Mouse (Mus musculus) heart, adult 2 months (tissue): Measurements from ENCODE around the gene Rpa1. TPM values are rescaled to one million over a fixed set of nuclear protein-coding genes. Genes with fewer than 3 reads are reported as not detected.

ENCODE experiments used
- DNase-seq, 2 experiments: peaks; one replicate each; pipeline ENCODE4 v3.0.0; 2021
- H3K27ac ChIP-seq: fragments of 200-600 bp; 2 replicates; pipeline ENCODE4 v1.8.1; 2022
- H3K27me3 ChIP-seq: fragments of 200-500 bp; 2 replicates; pipeline ENCODE4 v1.6.1; 2012; ENCODE audit warnings: mild to moderate bottlenecking, low read length, inconsistent platforms, mixed read lengths; ENCODE audit not compliant: control insufficient read depth, insufficient read depth
- H3K36me3 ChIP-seq: fragments of 200-500 bp; 2 replicates; pipeline ENCODE4 v1.6.1; 2012; ENCODE audit warnings: low read length, inconsistent platforms; ENCODE audit not compliant: control insufficient read depth, insufficient read depth
- H3K4me1 ChIP-seq: fragments of 200-500 bp; 2 replicates; pipeline ENCODE4 v1.6.1; 2011; ENCODE audit warnings: low read length; ENCODE audit not compliant: control insufficient read depth, insufficient read depth
- H3K4me3 ChIP-seq: fragments of 200-600 bp; 2 replicates; pipeline ENCODE4 v1.8.1; 2022
- H3K79me2 ChIP-seq: fragments of 200-500 bp; replicated peaks from 2 replicates; pipeline ENCODE4 v1.6.1; 2012; ENCODE audit warnings: mild to moderate bottlenecking, inconsistent platforms, low read length, moderate library complexity, mixed read lengths; ENCODE audit not compliant: control insufficient read depth, insufficient read depth
- H3K9ac ChIP-seq: fragments of 200-500 bp; 2 replicates; pipeline ENCODE4 v1.6.1; 2012; ENCODE audit warnings: low read depth, mild to moderate bottlenecking, control low read depth, inconsistent platforms, low read length, mixed read lengths
- EP300 ChIP-seq: fragments of 200-500 bp; IDR thresholded peaks from 2 replicates; pipeline ENCODE4 v1.6.1; 2011; ENCODE audit warnings: low read depth, low read length, control low read depth; ENCODE audit not compliant: insufficient read depth
- WGBS: fragments of 180-500 bp; shearing (Covaris S2); methylation state at CpG from one replicate; pipeline ENCODE4 v1.1.7; 2018; 5-methylcytosine and 5-hydroxymethylcytosine counted together
- intact Hi-C: fragments of 180-260 bp; cut with DNase I; formaldehyde crosslinking; loops from one replicate; pipeline ENCODE4 v1.15.1; 2025
- microRNA-seq, 2 experiments: library from miRNA; unstranded; fragments of <30 nt; microRNA quantifications; one replicate each; pipeline ENCODE4 v1.2.0; 2021
- polyA plus RNA-seq: library from polyadenylated mRNA; depleted of rRNA; stranded (reverse); fragments of >200 nt; gene quantifications from 2 replicates; pipeline ENCODE4 v1.2.3, GENCODE M21; 2012; rRNA removed
- total RNA-seq, 2 experiments: library from RNA; stranded (reverse); gene quantifications; 2 replicates each; pipeline ENCODE4 v1.2.3; 2021

Rpa1 gene
- total and polyA plus RNA-seq, 3 experiments: 16.8 to 60.7 (median 54.8) TPM

DNA sequence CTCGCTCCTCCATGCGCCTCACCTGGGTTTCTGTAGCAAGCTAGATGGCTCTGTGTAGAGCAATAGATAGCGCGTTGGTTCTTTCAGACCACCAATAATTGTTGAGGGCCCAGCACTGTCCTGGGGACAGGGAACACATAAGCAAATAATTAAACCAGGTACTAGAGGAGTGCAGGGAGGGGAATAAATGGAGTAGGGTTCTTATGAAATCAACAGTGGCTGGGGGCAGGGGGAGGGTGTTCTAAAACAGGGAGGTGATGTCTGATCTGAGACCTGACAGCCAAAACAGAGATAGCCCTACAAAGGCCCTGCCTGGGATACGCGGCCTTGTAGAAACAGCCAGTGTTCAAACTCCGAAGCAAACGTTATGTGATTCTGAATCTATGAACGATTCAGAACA, 98.5 kb downstream of the Rpa1 start:
- Histone ChIP-seq H3K27me3 (no peaks in the 10 kb centered on the region), H3K79me2 (no peaks in the 10 kb centered on the region), H3K36me3 (no peaks in the 10 kb centered on the region), H3K4me3 (no peak overlapping the region), H3K4me1 (peaks cover 2% of the 10 kb centered on the region), H3K9ac (no peak overlapping the region), H3K27ac (peak overlapping the region; percentile 14; the same call in 1 of the 2 replicates)
- DNase-seq: no peak
- no peak for TF ChIP-seq EP300
- 70% methylated on average over 9 of the region's 9 CpGs for WGBS
- intact Hi-C loops: no loop called here

Small RNAs within 50 kb of the gene (microRNA-seq; reads per million reads assigned to microRNA genes)
- 0 reads per million in 2 experiments for gene Gm47300

Other genes with a start within 250 kb of the Rpa1 start
- gene Hic1, start 178.8 kb downstream of the Rpa1 start, total RNA-seq: 10 to 100 TPM; 12.6 to 13.6 TPM
- 15.5 and 19.6 TPM in 2 replicates for gene Hic1, start 178.8 kb downstream of the Rpa1 start, polyA plus RNA-seq
- gene Ovca2, start 169.5 kb downstream of the Rpa1 start, total RNA-seq: 1 to 10 TPM; 5.7 to 6.1 TPM
- gene Ovca2, start 169.5 kb downstream of the Rpa1 start, polyA plus RNA-seq: 11.1 and 16.7 TPM in 2 replicates
- 10 to 100 TPM in 1 of 2 experiments, 1 to 10 TPM in 1; 8.5 to 11.6 TPM for gene Dph1, start 157.1 kb downstream of the Rpa1 start, total RNA-seq
- gene Dph1, start 157.1 kb downstream of the Rpa1 start, polyA plus RNA-seq: 21.7 and 32.9 TPM in 2 replicates
- gene Rtn4rl1, start 154.5 kb downstream of the Rpa1 start, total RNA-seq: 1 to 10 TPM; 8.4 to 9.4 TPM
- gene Rtn4rl1, start 154.5 kb downstream of the Rpa1 start, polyA plus RNA-seq: 7.5 and 10.4 TPM in 2 replicates
- gene Smyd4, start 109 bp upstream of the Rpa1 start, total RNA-seq: 1 to 10 TPM; 5.7 to 6.4 TPM
- 3.2 and 3.9 TPM in 2 replicates for gene Smyd4, start 109 bp upstream of the Rpa1 start, polyA plus RNA-seq
- 10 to 100 TPM; 17.4 to 28.5 TPM for gene Serpinf1, start 74.4 kb upstream of the Rpa1 start, total RNA-seq
- gene Serpinf1, start 74.4 kb upstream of the Rpa1 start, polyA plus RNA-seq: 84.5 and 96.1 TPM in 2 replicates
- gene Serpinf2, start 91.3 kb upstream of the Rpa1 start, total RNA-seq: not detected
- 0.18 and 0.61 TPM in 2 replicates for gene Serpinf2, start 91.3 kb upstream of the Rpa1 start, polyA plus RNA-seq
- 1 to 10 TPM; 7.0 to 8.3 TPM for gene Wdr81, start 106.4 kb upstream of the Rpa1 start, total RNA-seq
- 6.6 and 9.6 TPM in 2 replicates for gene Wdr81, start 106.4 kb upstream of the Rpa1 start, polyA plus RNA-seq
- 1 to 10 TPM; 3.7 to 4.6 TPM for gene Tlcd2, start 113.4 kb upstream of the Rpa1 start, total RNA-seq
- gene Tlcd2, start 113.4 kb upstream of the Rpa1 start, polyA plus RNA-seq: 10.3 and 14.3 TPM in 2 replicates
- 10 to 100 TPM; 84.4 to 93.2 TPM for gene Prpf8, start 138.5 kb upstream of the Rpa1 start, total RNA-seq
- 49.0 and 86.5 TPM in 2 replicates for gene Prpf8, start 138.5 kb upstream of the Rpa1 start, polyA plus RNA-seq
- 10 to 100 TPM; 40.5 to 48.8 TPM for gene Rilp, start 161.8 kb upstream of the Rpa1 start, total RNA-seq
- 39.2 and 62.0 TPM in 2 replicates for gene Rilp, start 161.8 kb upstream of the Rpa1 start, polyA plus RNA-seq
- gene Scarf1, start 165.2 kb upstream of the Rpa1 start, total RNA-seq: 1 to 10 TPM; 7.6 to 8.5 TPM
- gene Scarf1, start 165.2 kb upstream of the Rpa1 start, polyA plus RNA-seq: 18.1 and 21.6 TPM in 2 replicates
- gene Slc43a2, start 183.4 kb upstream of the Rpa1 start, total RNA-seq: 10 to 100 TPM; 13.7 to 14.6 TPM
- gene Slc43a2, start 183.4 kb upstream of the Rpa1 start, polyA plus RNA-seq: 13.1 and 13.6 TPM in 2 replicates
- 10 to 100 TPM; 96.6 to 99.1 TPM for gene Pitpna, start 239.8 kb upstream of the Rpa1 start, total RNA-seq
- 57.2 and 95.9 TPM in 2 replicates for gene Pitpna, start 239.8 kb upstream of the Rpa1 start, polyA plus RNA-seq